Mouse (Mus musculus): ENCODE measurements around the gene Zdhhc16. TPM values are rescaled to one million over a fixed set of nuclear protein-coding genes. Genes with fewer than 3 reads are reported as not detected.

Gene Zdhhc16
- polyA plus RNA-seq, 1 experiment from 2014 or later: 70.0 TPM

DNA sequence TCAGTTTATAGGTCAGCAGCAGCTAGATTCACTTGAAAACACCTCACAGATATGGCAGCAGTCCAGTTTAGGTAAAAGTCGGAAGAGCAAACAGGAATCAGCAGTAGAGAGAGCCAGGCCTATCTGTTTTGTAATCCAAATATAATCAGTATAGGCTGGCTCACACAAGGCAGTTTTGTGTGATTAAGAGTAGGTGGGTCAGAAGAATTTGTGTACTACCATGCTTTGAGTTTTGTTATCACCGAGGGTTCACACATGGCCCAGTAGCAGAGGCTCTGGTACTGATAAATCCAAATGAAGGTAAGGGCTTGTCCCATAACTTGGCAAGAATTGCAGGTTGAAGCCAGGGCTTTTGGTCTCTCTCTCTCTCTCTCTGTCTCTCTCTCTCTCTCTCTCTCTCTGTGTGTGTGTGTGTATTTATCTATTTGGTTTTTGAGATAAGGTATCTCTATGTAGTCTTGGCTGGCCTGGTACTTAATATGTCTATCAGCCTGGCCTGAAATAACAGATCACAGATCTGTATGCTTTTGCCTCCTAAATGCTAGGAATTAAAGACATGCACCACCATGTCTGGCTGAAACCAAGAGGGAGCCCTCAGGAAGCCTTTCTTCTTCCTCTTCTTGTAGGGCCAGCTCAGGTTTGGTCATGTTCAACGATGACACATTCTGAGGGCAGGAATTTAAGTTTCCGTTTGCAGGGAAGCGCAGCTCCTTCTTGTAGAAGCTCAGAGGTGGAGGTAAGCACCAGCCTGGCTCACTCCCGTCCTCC is 26.8 kb upstream of the Zdhhc16 start:
- TF ChIP-seq CTCF (IDR thresholded peaks at IDR 0.05; ENCODE audit: low read depth): no peak
- no peak overlapping the region for H3K4me2 ChIP-seq (ENCODE audit: low read length)
- H3K9ac ChIP-seq (ENCODE audit: low read depth, low read length): 0 out of 2 replicates have a peak overlapping the region, but pooled peaks have one; percentile 19
- H3K27ac ChIP-seq: peak overlapping the region; percentile 25; the same call in 1 of the 2 replicates
- H3K4me3 ChIP-seq (replicated peaks; ENCODE audit: low read depth, low read length): no peak overlapping the region
- H3K9me3 ChIP-seq (replicated peaks; ENCODE audit: low read length): no peaks in the 10 kb centered on the region
- DNase-seq (ENCODE audit: low spot score) (no peak), ATAC-seq (replicated peaks; ENCODE audit: low FRiP score, low read depth) (no peak)
- H3K36me3 ChIP-seq (ENCODE audit: insufficient read depth, low read length): no peaks in the 10 kb centered on the region
- H3K27me3 ChIP-seq (ENCODE audit: insufficient read depth, low read length): no peaks in the 10 kb centered on the region
- WGBS: 61% methylated on average over 6 of the region's 6 CpGs
- no peaks in the 10 kb centered on the region for H3K4me1 ChIP-seq (replicated peaks; ENCODE audit: insufficient read depth, low read length)

DNA sequence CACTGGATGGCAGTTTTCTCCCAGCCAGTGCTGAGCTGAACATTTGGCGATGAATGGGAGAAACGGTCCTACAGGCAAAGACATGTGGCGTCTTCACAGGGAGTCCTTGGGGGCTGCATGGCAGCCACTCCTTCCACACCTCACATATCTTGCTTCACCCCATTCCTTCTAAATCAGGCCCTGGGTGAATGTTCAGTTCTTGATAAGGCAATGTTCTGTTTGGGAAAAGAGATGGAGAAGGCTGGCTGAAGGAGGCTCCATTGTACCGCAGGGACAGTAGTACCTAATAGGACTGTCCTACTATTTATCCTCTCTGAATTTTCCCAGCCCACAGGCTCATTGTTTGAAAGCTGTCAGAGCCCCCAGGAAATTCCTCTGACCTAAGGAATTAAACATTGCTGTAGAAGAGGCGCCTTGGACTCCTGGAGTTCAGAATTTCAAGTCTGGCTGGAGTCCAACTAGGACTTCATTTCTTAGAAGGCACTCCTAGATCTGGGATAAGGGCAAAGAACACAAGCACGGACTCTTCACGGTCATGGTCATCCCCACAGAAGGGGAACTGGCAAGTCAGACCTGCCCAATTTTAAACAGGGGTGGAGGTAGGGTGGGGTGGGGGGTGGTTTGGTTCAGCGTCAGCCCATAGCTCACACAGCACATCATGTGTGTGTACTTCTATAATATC is 26.1 kb upstream of the Zdhhc16 start:
- Histone ChIP-seq H3K4me2 (ENCODE audit: low read length) (no peak overlapping the region), H3K36me3 (ENCODE audit: insufficient read depth, low read length) (no peaks in the 10 kb centered on the region), H3K4me3 (replicated peaks; ENCODE audit: low read depth, low read length) (no peak overlapping the region), H3K9ac (ENCODE audit: low read depth, low read length) (0 out of 2 replicates have a peak overlapping the region, but pooled peaks have one; percentile 19), H3K9me3 (replicated peaks; ENCODE audit: low read length) (no peaks in the 10 kb centered on the region), H3K4me1 (replicated peaks; ENCODE audit: insufficient read depth, low read length) (no peaks in the 10 kb centered on the region), H3K27me3 (ENCODE audit: insufficient read depth, low read length) (no peaks in the 10 kb centered on the region), H3K27ac (peak overlapping the region; percentile 25; the same call in 1 of the 2 replicates)
- no peak for ATAC-seq (replicated peaks; ENCODE audit: low FRiP score, low read depth)
- WGBS: 46% methylated on average over 8 of the region's 8 CpGs
- no peak; the same call in 1 of the 2 replicates for TF ChIP-seq CTCF (IDR thresholded peaks at IDR 0.05; ENCODE audit: low read depth)
- peak; percentile 43 for DNase-seq (ENCODE audit: low spot score)

DNA sequence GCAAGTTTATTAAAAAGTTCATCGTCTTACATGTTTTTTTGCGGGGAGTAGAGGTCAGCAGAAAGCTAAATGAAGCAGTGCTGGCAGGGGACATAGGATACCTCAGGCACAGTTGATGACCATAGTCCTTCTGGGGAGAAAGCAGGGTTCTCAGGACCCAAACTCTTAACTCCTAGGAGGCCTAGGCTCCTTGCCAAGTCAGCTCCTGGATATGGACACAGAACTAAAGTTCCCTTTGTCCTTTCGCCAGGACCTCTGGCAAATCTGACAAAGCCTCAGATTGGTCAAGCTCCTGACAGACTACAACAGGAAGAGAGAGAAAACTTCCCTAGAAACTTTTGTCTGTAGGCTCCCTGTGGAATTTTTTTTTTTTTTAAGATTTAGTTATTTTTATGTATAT is 24.5 kb upstream of the Zdhhc16 start:
- Histone ChIP-seq H3K4me3 (replicated peaks; ENCODE audit: low read depth, low read length) (no peak overlapping the region), H3K27ac (no peak overlapping the region), H3K36me3 (ENCODE audit: insufficient read depth, low read length) (no peaks in the 10 kb centered on the region), H3K4me2 (ENCODE audit: low read length) (no peak overlapping the region), H3K27me3 (ENCODE audit: insufficient read depth, low read length) (no peaks in the 10 kb centered on the region), H3K9me3 (replicated peaks; ENCODE audit: low read length) (no peaks in the 10 kb centered on the region), H3K4me1 (replicated peaks; ENCODE audit: insufficient read depth, low read length) (peaks cover 10% of the 10 kb centered on the region), H3K9ac (ENCODE audit: low read depth, low read length) (no peak overlapping the region)
- TF ChIP-seq CTCF (IDR thresholded peaks at IDR 0.05; ENCODE audit: low read depth): no peak
- DNase-seq (ENCODE audit: low spot score): no peak
- 75% methylated on average over 3 of the region's 3 CpGs for WGBS
- ATAC-seq (replicated peaks; ENCODE audit: low FRiP score, low read depth): no peak

DNA sequence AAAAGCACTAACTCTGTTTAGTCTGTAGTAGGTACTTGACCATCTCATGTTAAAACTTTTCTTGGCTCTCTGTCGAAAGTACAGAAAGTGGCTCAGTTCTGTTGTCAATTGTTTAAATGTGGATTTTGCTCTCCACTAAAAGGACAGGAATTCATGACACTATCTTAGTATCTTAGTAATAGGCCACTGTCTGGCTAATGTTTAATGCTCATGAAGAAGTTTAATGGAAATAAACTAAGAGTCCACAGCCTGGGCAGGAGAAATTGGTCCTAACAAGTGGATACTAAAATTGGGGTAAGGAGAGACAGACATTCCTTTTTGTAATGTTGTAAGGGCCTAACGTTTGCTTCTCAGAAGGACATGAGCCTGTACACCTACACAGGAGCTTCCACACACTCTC is 22.9 kb upstream of the Zdhhc16 start:
- 84% methylated on average over 2 of the region's 2 CpGs for WGBS
- H3K9ac ChIP-seq (ENCODE audit: low read depth, low read length): no peak overlapping the region
- H3K27me3 ChIP-seq (ENCODE audit: insufficient read depth, low read length): no peaks in the 10 kb centered on the region
- H3K9me3 ChIP-seq (replicated peaks; ENCODE audit: low read length): no peaks in the 10 kb centered on the region
- TF ChIP-seq CTCF (IDR thresholded peaks at IDR 0.05; ENCODE audit: low read depth): no peak
- DNase-seq (ENCODE audit: low spot score) (no peak), ATAC-seq (replicated peaks; ENCODE audit: low FRiP score, low read depth) (no peak)
- H3K4me2 ChIP-seq (ENCODE audit: low read length): no peak overlapping the region
- H3K36me3 ChIP-seq (ENCODE audit: insufficient read depth, low read length): 0 out of 2 replicates have a peak, but pooled peaks cover 4% of the 10 kb centered on the region
- no peak overlapping the region for H3K4me3 ChIP-seq (replicated peaks; ENCODE audit: low read depth, low read length)
- peaks cover 17% of the 10 kb centered on the region for H3K4me1 ChIP-seq (replicated peaks; ENCODE audit: insufficient read depth, low read length)
- H3K27ac ChIP-seq: 0 out of 2 replicates have a peak overlapping the region, but pooled peaks have one; percentile 4

DNA sequence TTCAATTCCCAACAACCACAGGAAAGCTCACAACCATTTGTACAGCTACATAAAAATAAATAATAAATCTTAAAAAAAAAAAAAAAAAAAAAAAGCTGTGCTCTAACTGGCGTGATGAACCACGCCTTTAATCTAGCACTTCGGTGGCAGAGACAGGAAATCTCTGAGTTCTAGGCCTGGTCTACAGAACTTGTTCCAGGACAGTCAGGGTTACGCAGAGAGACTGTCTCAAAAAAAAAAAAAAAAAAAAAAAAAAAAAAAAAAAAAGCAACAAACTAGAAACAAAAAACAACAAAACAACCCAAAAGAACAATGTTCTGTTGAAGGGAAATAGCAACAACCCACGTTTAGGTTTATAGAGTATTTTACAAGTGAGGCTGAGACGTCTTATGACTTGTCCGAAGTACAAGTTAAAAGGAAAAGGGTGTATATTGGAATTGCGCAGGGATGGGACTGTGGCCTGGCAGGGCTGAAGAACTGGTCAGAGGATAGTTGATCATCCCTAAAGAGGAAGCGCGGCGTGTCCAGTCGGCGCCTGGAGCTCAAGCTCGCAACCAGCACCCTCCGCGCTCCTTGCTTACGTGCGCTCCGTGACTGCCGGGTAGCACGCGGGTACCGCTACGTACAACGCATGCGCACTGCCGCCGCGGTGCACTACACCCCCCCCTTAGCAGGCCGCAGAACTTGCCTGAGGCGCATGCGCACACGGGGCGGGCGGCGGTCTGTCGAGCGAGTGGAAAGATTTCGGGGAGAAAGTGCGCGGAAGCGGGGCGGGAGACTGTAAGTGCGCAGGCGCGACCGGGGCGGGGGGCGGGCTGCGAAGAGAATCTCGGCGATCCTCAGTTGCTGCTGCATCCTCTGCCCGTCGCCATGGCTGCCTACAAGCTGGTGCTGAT is 21.9 kb upstream of the Zdhhc16 start, which contains the start of gene Pgam1:
Gene Pgam1, plus strand, starts transcription at position 746 of the 896 bp plus-strand sequence.
- H3K4me2 ChIP-seq (ENCODE audit: low read length): peak within 1 kb of the TSS; percentile 88
- no peak for TF ChIP-seq CTCF (IDR thresholded peaks at IDR 0.05; ENCODE audit: low read depth)
- DNase-seq (ENCODE audit: low spot score) (peak; percentile 99), ATAC-seq (replicated peaks; ENCODE audit: low FRiP score, low read depth) (peak; percentile 94)
- H3K27ac ChIP-seq: peak within 1 kb of the TSS; percentile 42
- no peaks in the 10 kb centered on the region for H3K27me3 ChIP-seq (ENCODE audit: insufficient read depth, low read length)
- WGBS: 4% methylated on average over 54 of the region's 54 CpGs
- H3K9ac ChIP-seq (ENCODE audit: low read depth, low read length): peak within 1 kb of the TSS; percentile 68
- H3K9me3 ChIP-seq (replicated peaks; ENCODE audit: low read length): no peaks in the 10 kb centered on the region
- peaks cover 11% of the 10 kb centered on the region; the same call in 1 of the 2 replicates for H3K36me3 ChIP-seq (ENCODE audit: insufficient read depth, low read length)
- H3K4me1 ChIP-seq (replicated peaks; ENCODE audit: insufficient read depth, low read length): peaks cover 17% of the 10 kb centered on the region
- peak within 1 kb of the TSS; percentile 82 for H3K4me3 ChIP-seq (replicated peaks; ENCODE audit: low read depth, low read length)
